Mouse (Mus musculus) neural tube, embryonic 12.5 days (tissue): ENCODE data around the gene Kctd2. TPM values are rescaled to one million over a fixed set of nuclear protein-coding genes. Genes with fewer than 3 reads are reported as not detected.

Source experiments
- ATAC-seq: fragments of 200-750 bp; cut with Nextera tagmentation; 2 replicates; pipeline ENCODE4 v1.8.0; 2017; ENCODE audit warnings: low read depth, mild to moderate bottlenecking, moderate TSS enrichment, moderate library complexity; ENCODE audit not compliant: low FRiP score
- H3K27ac ChIP-seq: fragments of 300-500 bp; sonication (generic); 2 replicates; pipeline ENCODE4 v1.5.1; 2016
- H3K27me3 ChIP-seq: fragments of 300-500 bp; sonication (generic); replicated peaks from 2 replicates; pipeline ENCODE4 v1.6.1; 2016; ENCODE audit warnings: mild to moderate bottlenecking
- H3K36me3 ChIP-seq: fragments of 300-500 bp; sonication (generic); 2 replicates; pipeline ENCODE4 v1.6.1; 2016; ENCODE audit warnings: mild to moderate bottlenecking
- H3K4me1 ChIP-seq: fragments of 300-500 bp; sonication (generic); 2 replicates; pipeline ENCODE4 v1.6.1; 2016
- H3K4me2 ChIP-seq: fragments of 300-500 bp; sonication (generic); replicated peaks from 2 replicates; pipeline ENCODE4 v1.6.1; 2016; ENCODE audit warnings: mild to moderate bottlenecking
- H3K4me3 ChIP-seq: fragments of 300-500 bp; sonication (generic); 2 replicates; pipeline ENCODE4 v1.5.1; 2016
- H3K9ac ChIP-seq: fragments of 300-500 bp; sonication (generic); 2 replicates; pipeline ENCODE4 v1.6.1; 2016; ENCODE audit warnings: mild to moderate bottlenecking
- H3K9me3 ChIP-seq: fragments of 300-500 bp; sonication (generic); 2 replicates; pipeline ENCODE4 v1.6.1; 2016; ENCODE audit warnings: mild to moderate bottlenecking
- whole genome bisulfite sequencing: fragments of 180-500 bp; shearing (Covaris S2); methylation state at CpG from one replicate; pipeline ENCODE4 v1.1.7; 2016; 5-methylcytosine and 5-hydroxymethylcytosine counted together
- polyA plus RNA-seq: library from polyadenylated mRNA; unstranded; fragments of >200 nt; fragmentation: Nextera tagmentation; extraction: Ambion mirVana; gene quantifications from 2 replicates; pipeline ENCODE4 v1.2.1, GENCODE M21; 2016

Kctd2 gene
- 29.7 and 29.9 TPM in 2 replicates for polyA plus RNA-seq

GRCm38 (mm10) chr11:115419531-115420237 is at the start of gene Kctd2, which contains the start of gene Atp5h:
TSS of gene Kctd2 (plus strand) at chr11:115420128.
TSS of gene Atp5h (minus strand) at chr11:115419962.
- peak within 1 kb of the TSS; percentile 98 for H3K4me2 ChIP-seq
- no peaks in the 10 kb centered on the region for H3K9me3 ChIP-seq
- H3K4me1 ChIP-seq: peaks cover 23% of the 10 kb centered on the region
- H3K4me3 ChIP-seq: peak within 1 kb of the TSS; percentile 99
- peaks cover 42% of the 10 kb centered on the region for H3K36me3 ChIP-seq
- H3K27me3 ChIP-seq: no peaks in the 10 kb centered on the region
- 1% methylated on average over 56 of the region's 56 CpGs for WGBS
- H3K9ac ChIP-seq: peak within 1 kb of the TSS; percentile 98
- peak; percentile 96 for ATAC-seq
- H3K27ac ChIP-seq: peak within 1 kb of the TSS; percentile 76

DNA sequence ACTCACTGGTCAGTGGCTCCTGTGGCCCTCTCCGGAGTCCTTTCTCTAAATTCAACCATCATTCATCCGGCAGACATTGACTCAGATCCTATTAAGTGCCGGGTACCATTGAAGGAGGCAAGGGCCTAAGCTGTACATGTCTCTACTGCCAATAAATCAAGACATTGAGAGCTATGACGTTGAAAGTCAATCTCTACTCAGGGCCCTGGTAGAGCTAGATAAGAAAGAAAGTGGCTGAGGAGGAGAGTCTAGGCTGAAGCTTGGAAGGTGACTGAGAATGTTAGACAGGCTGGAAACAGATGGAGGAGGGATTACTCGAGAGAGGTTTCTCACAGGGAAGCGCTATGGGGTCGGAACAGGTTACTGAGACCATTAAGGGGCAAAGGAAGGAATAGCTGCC is 49.6 kb upstream of the Kctd2 start:
- Histone ChIP-seq H3K9ac (no peak overlapping the region), H3K9me3 (no peaks in the 10 kb centered on the region), H3K27ac (no peak overlapping the region), H3K27me3 (peaks cover 33% of the 10 kb centered on the region), H3K4me1 (peaks cover 28% of the 10 kb centered on the region), H3K4me3 (no peak overlapping the region), H3K36me3 (no peaks in the 10 kb centered on the region), H3K4me2 (no peak overlapping the region)
- ATAC-seq: no peak
- 49% methylated on average over 7 of the region's 7 CpGs for WGBS

DNA sequence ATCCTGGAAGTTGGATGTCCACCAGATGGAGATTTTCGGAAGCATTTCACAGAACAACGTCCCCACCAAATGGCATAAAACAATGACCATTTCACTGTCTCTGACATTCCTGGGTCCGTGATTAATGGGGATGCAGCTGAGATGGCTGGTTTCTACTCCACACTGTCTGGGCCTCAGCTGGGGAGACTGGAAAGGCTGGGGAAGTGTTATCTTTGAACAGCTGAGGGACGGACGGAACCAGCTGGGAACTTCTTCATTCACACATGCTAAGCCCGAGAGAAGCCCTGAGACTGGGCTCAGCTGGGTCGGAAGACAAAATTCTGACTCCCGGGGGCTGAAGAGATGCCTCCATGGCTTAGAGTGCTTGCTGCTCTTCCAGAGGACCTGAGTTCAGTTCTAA is 48.6 kb upstream of the Kctd2 start:
- H3K4me1 ChIP-seq: peaks cover 22% of the 10 kb centered on the region
- H3K27me3 ChIP-seq: peaks cover 32% of the 10 kb centered on the region
- no peak overlapping the region for H3K27ac ChIP-seq
- WGBS: 43% methylated on average over 8 of the region's 8 CpGs
- H3K9ac ChIP-seq: no peak overlapping the region
- H3K4me2 ChIP-seq: no peak overlapping the region
- H3K4me3 ChIP-seq: no peak overlapping the region
- no peak for ATAC-seq
- no peaks in the 10 kb centered on the region for H3K36me3 ChIP-seq
- no peaks in the 10 kb centered on the region for H3K9me3 ChIP-seq

- no peaks in the 10 kb centered on the region for H3K9me3 ChIP-seq
- ATAC-seq: no peak
- no peak overlapping the region for H3K4me3 ChIP-seq
- no peak overlapping the region for H3K4me2 ChIP-seq
- H3K36me3 ChIP-seq: no peaks in the 10 kb centered on the region
- H3K27ac ChIP-seq: no peak overlapping the region
- H3K27me3 ChIP-seq: peaks cover 30% of the 10 kb centered on the region
- WGBS: 70% methylated on average over 1 of the region's 1 CpGs
- peaks cover 16% of the 10 kb centered on the region for H3K4me1 ChIP-seq
- H3K9ac ChIP-seq: no peak overlapping the region
These were observed 47.9 kb upstream of the Kctd2 start for GRCm38 (mm10) chr11:115372015-115372414.

DNA sequence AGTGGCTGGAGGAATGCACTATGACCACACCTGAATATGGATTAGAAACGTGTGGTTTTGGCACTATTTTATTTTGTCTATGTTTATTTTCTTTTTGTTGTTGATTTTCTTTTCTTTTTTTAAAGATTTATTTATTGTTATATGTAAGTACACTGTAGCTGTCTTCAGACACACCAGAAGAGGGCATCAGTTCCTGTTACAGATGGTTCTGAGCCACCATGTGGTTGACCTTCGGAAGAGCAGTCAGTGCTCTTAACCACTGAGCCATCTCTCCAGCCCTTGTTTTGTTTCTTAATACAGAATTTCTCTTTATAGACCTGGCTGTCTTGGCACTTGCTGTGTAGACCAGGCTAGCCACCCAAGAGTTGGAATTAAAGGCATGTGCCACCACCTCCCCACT is 47.2 kb upstream of the Kctd2 start:
- Histone ChIP-seq H3K4me2 (no peak overlapping the region), H3K9ac (no peak overlapping the region), H3K4me1 (peaks cover 8% of the 10 kb centered on the region), H3K36me3 (no peaks in the 10 kb centered on the region), H3K4me3 (no peak overlapping the region), H3K27ac (no peak overlapping the region), H3K9me3 (no peaks in the 10 kb centered on the region), H3K27me3 (peaks cover 30% of the 10 kb centered on the region)
- 43% methylated on average over 2 of the region's 2 CpGs for WGBS
- no peak for ATAC-seq

- peak overlapping the region; percentile 40 for H3K4me3 ChIP-seq
- no peaks in the 10 kb centered on the region for H3K9me3 ChIP-seq
- H3K27me3 ChIP-seq: peaks cover 23% of the 10 kb centered on the region
- H3K4me1 ChIP-seq: peaks cover 8% of the 10 kb centered on the region; the same call in 1 of the 2 replicates
- 0 out of 2 replicates have a peak overlapping the region, but pooled peaks have one; percentile 7 for H3K27ac ChIP-seq
- WGBS: 2% methylated on average over 30 of the region's 30 CpGs
- ATAC-seq: no peak
- H3K36me3 ChIP-seq: no peaks in the 10 kb centered on the region
- peak overlapping the region; percentile 61 for H3K9ac ChIP-seq
- H3K4me2 ChIP-seq: peak overlapping the region; percentile 80
These were observed 45.9 kb upstream of the Kctd2 start for GRCm38 (mm10) chr11:115373805-115374694.

GRCm38 (mm10) chr11:115374695-115375425 is 45.1 kb upstream of the Kctd2 start:
- H3K27ac ChIP-seq: no peak overlapping the region
- H3K4me1 ChIP-seq: peaks cover 8% of the 10 kb centered on the region; the same call in 1 of the 2 replicates
- 0 out of 2 replicates have a peak overlapping the region, but pooled peaks have one; percentile 40 for H3K4me3 ChIP-seq
- H3K4me2 ChIP-seq: peak overlapping the region; percentile 80
- H3K9me3 ChIP-seq: no peaks in the 10 kb centered on the region
- no peak for ATAC-seq
- peak overlapping the region; percentile 61 for H3K9ac ChIP-seq
- WGBS: 65% methylated on average over 12 of the region's 12 CpGs
- no peaks in the 10 kb centered on the region for H3K36me3 ChIP-seq
- H3K27me3 ChIP-seq: peaks cover 23% of the 10 kb centered on the region

DNA sequence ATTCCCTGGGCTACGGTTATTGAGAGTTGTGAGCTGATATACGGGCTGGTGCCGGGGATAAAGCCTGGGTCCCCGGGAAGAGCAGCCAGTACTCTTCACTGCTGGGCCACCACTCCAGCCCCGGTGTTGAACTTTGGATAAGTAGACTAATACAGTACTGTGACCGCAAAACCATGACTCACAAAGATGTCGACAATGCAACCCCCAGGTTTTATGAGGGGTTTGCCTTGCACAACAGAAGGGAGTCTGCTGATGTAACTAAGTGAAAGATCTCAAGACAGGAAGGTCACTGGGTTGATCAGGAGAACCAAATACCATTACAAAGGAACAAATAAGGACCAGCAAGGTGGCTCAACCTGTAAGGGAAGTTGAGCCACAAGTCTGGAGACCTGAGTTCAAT is 43.2 kb upstream of the Kctd2 start:
- Histone ChIP-seq H3K27ac (no peak overlapping the region), H3K4me3 (no peak overlapping the region), H3K27me3 (peaks cover 23% of the 10 kb centered on the region), H3K36me3 (no peaks in the 10 kb centered on the region), H3K9ac (no peak overlapping the region), H3K9me3 (no peaks in the 10 kb centered on the region), H3K4me2 (no peak overlapping the region), H3K4me1 (peaks cover 13% of the 10 kb centered on the region)
- no peak for ATAC-seq
- 67% methylated on average over 7 of the region's 7 CpGs for WGBS

GRCm38 (mm10) chr11:115377254-115377653 is 42.7 kb upstream of the Kctd2 start:
- ATAC-seq: no peak
- Histone ChIP-seq H3K4me3 (no peak overlapping the region), H3K9me3 (no peaks in the 10 kb centered on the region), H3K4me1 (peaks cover 13% of the 10 kb centered on the region), H3K9ac (no peak overlapping the region), H3K4me2 (no peak overlapping the region), H3K36me3 (no peaks in the 10 kb centered on the region), H3K27ac (no peak overlapping the region), H3K27me3 (peaks cover 23% of the 10 kb centered on the region)
- 89% methylated on average over 4 of the region's 4 CpGs for WGBS

DNA sequence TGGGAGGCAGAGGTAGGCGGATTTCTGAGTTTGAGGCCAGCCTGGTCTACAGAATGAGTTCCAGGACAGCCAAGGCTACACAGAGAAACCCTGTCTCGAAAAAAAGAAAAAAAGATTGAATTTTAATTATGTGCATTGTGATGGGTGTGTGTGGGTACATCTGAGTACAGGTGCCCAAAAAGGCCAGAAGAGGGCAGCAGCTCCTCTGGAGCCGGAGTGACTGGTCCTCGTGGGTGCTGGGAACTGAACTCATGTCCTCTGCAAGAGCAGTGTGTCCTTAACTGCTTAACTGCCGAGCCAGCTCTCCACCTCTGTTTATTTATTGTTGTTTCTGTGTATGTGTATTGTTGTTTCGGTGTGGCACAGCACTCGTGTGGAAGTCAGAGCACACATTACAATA is 42.1 kb upstream of the Kctd2 start:
- H3K4me3 ChIP-seq: no peak overlapping the region
- no peak overlapping the region for H3K9ac ChIP-seq
- H3K4me2 ChIP-seq: no peak overlapping the region
- WGBS: 87% methylated on average over 7 of the region's 7 CpGs
- peaks cover 18% of the 10 kb centered on the region for H3K4me1 ChIP-seq
- ATAC-seq: no peak
- H3K27me3 ChIP-seq: peaks cover 23% of the 10 kb centered on the region
- no peaks in the 10 kb centered on the region for H3K36me3 ChIP-seq
- no peaks in the 10 kb centered on the region for H3K9me3 ChIP-seq
- H3K27ac ChIP-seq: no peak overlapping the region

DNA sequence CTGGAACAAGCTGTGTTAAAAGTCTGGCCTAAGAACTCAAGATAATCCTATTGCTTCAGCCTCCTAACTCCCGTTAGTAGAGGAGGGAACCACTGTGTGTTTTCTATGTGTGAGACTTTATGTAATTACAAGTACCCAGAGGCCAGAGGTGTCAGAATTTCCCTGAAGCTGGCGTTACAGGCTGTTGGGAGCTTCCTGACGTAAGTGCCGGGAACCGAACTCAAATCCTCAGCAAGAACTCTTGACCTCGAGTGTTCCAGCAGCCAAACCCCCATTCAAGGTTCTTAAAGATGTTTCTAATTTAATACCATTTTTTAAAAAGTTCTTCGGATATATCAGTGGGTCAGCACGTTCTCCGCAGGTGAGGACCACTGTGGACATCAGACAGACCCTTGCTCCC is 38.7 kb upstream of the Kctd2 start:
- 0 out of 2 replicates have a peak overlapping the region, but pooled peaks have one; percentile 93 for H3K9ac ChIP-seq
- no peaks in the 10 kb centered on the region for H3K27me3 ChIP-seq
- 0 out of 2 replicates have a peak overlapping the region, but pooled peaks have one; percentile 11 for H3K27ac ChIP-seq
- 0 out of 2 replicates have a peak overlapping the region, but pooled peaks have one; percentile 80 for H3K4me3 ChIP-seq
- H3K9me3 ChIP-seq: no peaks in the 10 kb centered on the region
- peak overlapping the region; percentile 84 for H3K4me2 ChIP-seq
- WGBS: 16% methylated on average over 9 of the region's 9 CpGs
- peaks cover 42% of the 10 kb centered on the region for H3K4me1 ChIP-seq
- ATAC-seq: no peak
- no peaks in the 10 kb centered on the region for H3K36me3 ChIP-seq
